Mouse (Mus musculus): ENCODE measurements around the gene Ssh3. TPM values are rescaled to one million over a fixed set of nuclear protein-coding genes. Genes with fewer than 3 reads are reported as not detected.
A peak's percentile ranks its signal among the peaks of the same experiment; 100 is the strongest.

Gene Ssh3
- total RNA-seq, 1 experiment from 2014 or later = 23.7 TPM

- no peak for ATAC-seq (replicated peaks; ENCODE audit: insufficient number of reproducible peaks, low FRiP score, low TSS enrichment, poor library complexity, severe bottlenecking)
These were observed 29.5 kb upstream of the Ssh3 start for GRCm38 (mm10) chr19:4298322-4299121.

- ATAC-seq (replicated peaks; ENCODE audit: insufficient number of reproducible peaks, low FRiP score, low TSS enrichment, poor library complexity, severe bottlenecking) = no peak
These were observed 28.9 kb upstream of the Ssh3 start for GRCm38 (mm10) chr19:4297851-4298250.

- ATAC-seq (replicated peaks; ENCODE audit: insufficient number of reproducible peaks, low FRiP score, low TSS enrichment, poor library complexity, severe bottlenecking) = no peak
These were observed 27.6 kb upstream of the Ssh3 start for GRCm38 (mm10) chr19:4296611-4297010.

GRCm38 (mm10) chr19:4295391-4295790 lies 26.4 kb upstream of the Ssh3 start:
- ATAC-seq (replicated peaks; ENCODE audit: insufficient number of reproducible peaks, low FRiP score, low TSS enrichment, poor library complexity, severe bottlenecking) = no peak

- ATAC-seq (replicated peaks; ENCODE audit: insufficient number of reproducible peaks, low FRiP score, low TSS enrichment, poor library complexity, severe bottlenecking) = peak; percentile 85
These were observed 25.6 kb upstream of the Ssh3 start for GRCm38 (mm10) chr19:4294381-4295097.

GRCm38 (mm10) chr19:4291161-4291560 lies 22.2 kb upstream of the Ssh3 start:
- ATAC-seq (replicated peaks; ENCODE audit: insufficient number of reproducible peaks, low FRiP score, low TSS enrichment, poor library complexity, severe bottlenecking) = no peak

GRCm38 (mm10) chr19:4290749-4291148 lies 21.8 kb upstream of the Ssh3 start:
- ATAC-seq (replicated peaks; ENCODE audit: insufficient number of reproducible peaks, low FRiP score, low TSS enrichment, poor library complexity, severe bottlenecking) = no peak

- 0 out of 2 replicates have a peak, but pooled peaks have one; percentile 13 for ATAC-seq (replicated peaks; ENCODE audit: insufficient number of reproducible peaks, low FRiP score, low TSS enrichment, poor library complexity, severe bottlenecking)
These were observed 14.7 kb upstream of the Ssh3 start for GRCm38 (mm10) chr19:4283653-4284052.

- ATAC-seq (replicated peaks; ENCODE audit: insufficient number of reproducible peaks, low FRiP score, low TSS enrichment, poor library complexity, severe bottlenecking) = peak; percentile 90
These were observed 14.0 kb upstream of the Ssh3 start, which contains the start of gene Ankrd13d for GRCm38 (mm10) chr19:4282898-4283553. Gene Ankrd13d, minus strand, starts transcription at chr19:4283137.

- no peak for ATAC-seq (replicated peaks; ENCODE audit: insufficient number of reproducible peaks, low FRiP score, low TSS enrichment, poor library complexity, severe bottlenecking)
These were observed 11.4 kb upstream of the Ssh3 start for GRCm38 (mm10) chr19:4280425-4280824.

- ATAC-seq (replicated peaks; ENCODE audit: insufficient number of reproducible peaks, low FRiP score, low TSS enrichment, poor library complexity, severe bottlenecking) = no peak
These were observed 10.5 kb upstream of the Ssh3 start for GRCm38 (mm10) chr19:4279487-4279886.

GRCm38 (mm10) chr19:4270972-4271371 lies 2.0 kb upstream of the Ssh3 start:
- ATAC-seq (replicated peaks; ENCODE audit: insufficient number of reproducible peaks, low FRiP score, low TSS enrichment, poor library complexity, severe bottlenecking) = no peak

- ATAC-seq (replicated peaks; ENCODE audit: insufficient number of reproducible peaks, low FRiP score, low TSS enrichment, poor library complexity, severe bottlenecking) = no peak
These were observed 1.2 kb upstream of the Ssh3 start for GRCm38 (mm10) chr19:4270187-4270586.

- no peak for ATAC-seq (replicated peaks; ENCODE audit: insufficient number of reproducible peaks, low FRiP score, low TSS enrichment, poor library complexity, severe bottlenecking)
These were observed 3.0 kb downstream of the Ssh3 start for GRCm38 (mm10) chr19:4265956-4266355.

- ATAC-seq (replicated peaks; ENCODE audit: insufficient number of reproducible peaks, low FRiP score, low TSS enrichment, poor library complexity, severe bottlenecking) = no peak
These were observed 4.7 kb downstream of the Ssh3 start for GRCm38 (mm10) chr19:4264171-4264780.

GRCm38 (mm10) chr19:4263702-4264101 lies 5.3 kb downstream of the Ssh3 start:
- ATAC-seq (replicated peaks; ENCODE audit: insufficient number of reproducible peaks, low FRiP score, low TSS enrichment, poor library complexity, severe bottlenecking) = no peak

- ATAC-seq (replicated peaks; ENCODE audit: insufficient number of reproducible peaks, low FRiP score, low TSS enrichment, poor library complexity, severe bottlenecking) = no peak
These were observed 6.2 kb downstream of the Ssh3 start for GRCm38 (mm10) chr19:4262756-4263155.

GRCm38 (mm10) chr19:4261038-4261698 lies 7.8 kb downstream of the Ssh3 start:
- no peak for ATAC-seq (replicated peaks; ENCODE audit: insufficient number of reproducible peaks, low FRiP score, low TSS enrichment, poor library complexity, severe bottlenecking)

GRCm38 (mm10) chr19:4257897-4258252 lies 11.1 kb downstream of the Ssh3 start:
- ATAC-seq (replicated peaks; ENCODE audit: insufficient number of reproducible peaks, low FRiP score, low TSS enrichment, poor library complexity, severe bottlenecking) = no peak

All from monocyte, adult 5-6 weeks (primary cell).